Mouse (Mus musculus): Measurements from ENCODE around the gene Olfr133. TPM values are rescaled to one million over a fixed set of nuclear protein-coding genes. Genes with fewer than 3 reads are reported as not detected.
"Not testable (repeated sequence)": the region's sequence is repeated elsewhere in the genome, so short reads cannot be mapped to it uniquely, and the experiment has no call there.

The Olfr133 gene
- not detected in 2 replicates for polyA plus RNA-seq (2014; fragmentation: Nextera tagmentation; extraction: Ambion mirVana)

- no peak for DNase-seq (ENCODE audit: low spot score)
- no peak within 1 kb of the TSS for H3K27ac ChIP-seq (ENCODE audit: low read depth)
- WGBS, result 84% methylated on average over 2 of the region's 2 CpGs
- no peak within 1 kb of the TSS for H3K4me3 ChIP-seq (ENCODE audit: low read depth, low read length)
- H3K9ac ChIP-seq (ENCODE audit: low read length), result no peak within 1 kb of the TSS
- H3K4me2 ChIP-seq (ENCODE audit: low read length), result no peak within 1 kb of the TSS
- H3K4me1 ChIP-seq (replicated peaks; ENCODE audit: control insufficient read depth, insufficient read depth, low read length), result no peaks in the 10 kb centered on the region
- no peaks in the 10 kb centered on the region for H3K9me3 ChIP-seq (ENCODE audit: control insufficient read depth, low read length)
- no peaks in the 10 kb centered on the region for H3K27me3 ChIP-seq (replicated peaks; ENCODE audit: control insufficient read depth, insufficient read depth, low read length)
- no peaks in the 10 kb centered on the region for H3K36me3 ChIP-seq (ENCODE audit: control insufficient read depth, insufficient read depth, low read length)
- no peak for ATAC-seq (replicated peaks; ENCODE audit: low FRiP score, low TSS enrichment, low read depth)
Measured at GRCm38 (mm10) chr17:38144981-38145380, at the start of gene Olfr133. Gene Olfr133 (plus strand): TSS chr17:38145281.

DNA sequence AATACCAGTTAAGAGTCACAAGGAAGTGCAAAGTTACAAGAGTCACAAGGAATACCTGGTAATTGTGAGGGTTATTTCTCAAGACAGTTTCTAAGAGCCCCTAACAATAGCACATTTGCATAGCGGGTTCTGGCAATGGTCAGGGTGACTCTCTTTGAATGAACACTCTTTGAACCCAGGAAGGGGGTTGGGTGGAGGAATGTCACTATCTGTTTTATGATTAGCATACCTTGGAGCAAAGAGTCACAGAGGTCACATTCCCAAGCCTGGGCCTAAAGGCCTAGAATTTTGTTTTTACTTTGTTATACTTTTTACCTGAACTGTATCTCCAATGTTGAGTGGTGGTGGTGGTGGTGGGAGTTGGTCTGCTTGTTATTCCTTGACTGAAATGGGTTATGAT, 20.9 kb upstream of the Olfr133 start:
- ATAC-seq (replicated peaks; ENCODE audit: low FRiP score, low TSS enrichment, low read depth); H3K27me3 ChIP-seq (replicated peaks; ENCODE audit: control insufficient read depth, insufficient read depth, low read length); H3K9me3 ChIP-seq (ENCODE audit: control insufficient read depth, low read length); H3K4me1 ChIP-seq (replicated peaks; ENCODE audit: control insufficient read depth, insufficient read depth, low read length); H3K27ac ChIP-seq (ENCODE audit: low read depth); H3K9ac ChIP-seq (ENCODE audit: low read length); H3K4me2 ChIP-seq (ENCODE audit: low read length); H3K36me3 ChIP-seq (ENCODE audit: control insufficient read depth, insufficient read depth, low read length); DNase-seq (ENCODE audit: low spot score); H3K4me3 ChIP-seq (ENCODE audit: low read depth, low read length): not testable (repeated sequence)
- 67% methylated on average over 1 of the region's 1 CpGs for WGBS

DNA sequence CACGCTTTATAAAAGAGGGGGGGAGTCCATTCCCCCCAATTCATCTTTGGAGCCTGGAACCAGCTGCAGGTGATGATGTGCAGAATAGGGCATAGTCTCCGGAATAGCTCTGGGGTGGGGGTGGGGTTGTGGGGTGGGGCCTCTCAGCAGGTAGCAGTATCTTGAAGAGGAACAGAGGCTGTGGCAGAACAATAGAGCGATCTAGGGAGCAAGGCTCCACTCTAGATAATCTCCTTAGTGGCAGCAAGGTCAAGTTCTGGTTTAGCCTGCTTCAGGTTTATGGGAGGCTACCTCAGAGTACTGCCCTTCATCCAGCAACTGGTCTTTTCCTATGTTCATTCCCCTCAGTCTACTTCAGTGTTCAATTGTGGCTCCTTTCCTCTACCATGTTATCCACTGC, 19.7 kb upstream of the Olfr133 start:
- not testable (repeated sequence) for H3K27ac ChIP-seq (ENCODE audit: low read depth); H3K4me1 ChIP-seq (replicated peaks; ENCODE audit: control insufficient read depth, insufficient read depth, low read length); H3K9ac ChIP-seq (ENCODE audit: low read length); ATAC-seq (replicated peaks; ENCODE audit: low FRiP score, low TSS enrichment, low read depth); H3K36me3 ChIP-seq (ENCODE audit: control insufficient read depth, insufficient read depth, low read length); H3K27me3 ChIP-seq (replicated peaks; ENCODE audit: control insufficient read depth, insufficient read depth, low read length); H3K9me3 ChIP-seq (ENCODE audit: control insufficient read depth, low read length); DNase-seq (ENCODE audit: low spot score); H3K4me3 ChIP-seq (ENCODE audit: low read depth, low read length); H3K4me2 ChIP-seq (ENCODE audit: low read length)
- 69% methylated on average over 3 of the region's 3 CpGs for WGBS

- DNase-seq (ENCODE audit: low spot score) (no peak), ATAC-seq (replicated peaks; ENCODE audit: low FRiP score, low TSS enrichment, low read depth) (no peak)
- no peaks in the 10 kb centered on the region for H3K27me3 ChIP-seq (replicated peaks; ENCODE audit: control insufficient read depth, insufficient read depth, low read length)
- no peak within 1 kb of the TSS for H3K27ac ChIP-seq (ENCODE audit: low read depth)
- no peak within 1 kb of the TSS for H3K4me3 ChIP-seq (ENCODE audit: low read depth, low read length)
- H3K4me2 ChIP-seq (ENCODE audit: low read length), result no peak within 1 kb of the TSS
- H3K36me3 ChIP-seq (ENCODE audit: control insufficient read depth, insufficient read depth, low read length), result no peaks in the 10 kb centered on the region
- no peaks in the 10 kb centered on the region for H3K9me3 ChIP-seq (ENCODE audit: control insufficient read depth, low read length)
- 69% methylated on average over 1 of the region's 1 CpGs for WGBS
- no peak within 1 kb of the TSS for H3K9ac ChIP-seq (ENCODE audit: low read length)
- no peaks in the 10 kb centered on the region for H3K4me1 ChIP-seq (replicated peaks; ENCODE audit: control insufficient read depth, insufficient read depth, low read length)
Measured at GRCm38 (mm10) chr17:38134426-38134825, 10.7 kb upstream of the Olfr133 start, which contains the start of gene Olfr132. Gene Olfr132 (minus strand): TSS chr17:38134526.

- WGBS, result 73% methylated on average over 3 of the region's 3 CpGs
- Histone ChIP-seq H3K27ac (ENCODE audit: low read depth) (no peak within 1 kb of the TSS), H3K4me2 (ENCODE audit: low read length) (no peak within 1 kb of the TSS), H3K4me1 (replicated peaks; ENCODE audit: control insufficient read depth, insufficient read depth, low read length) (no peaks in the 10 kb centered on the region), H3K36me3 (ENCODE audit: control insufficient read depth, insufficient read depth, low read length) (no peaks in the 10 kb centered on the region), H3K4me3 (ENCODE audit: low read depth, low read length) (no peak within 1 kb of the TSS), H3K27me3 (replicated peaks; ENCODE audit: control insufficient read depth, insufficient read depth, low read length) (no peaks in the 10 kb centered on the region), H3K9ac (ENCODE audit: low read length) (no peak within 1 kb of the TSS), H3K9me3 (ENCODE audit: control insufficient read depth, low read length) (no peaks in the 10 kb centered on the region)
- DNase-seq (ENCODE audit: low spot score), result no peak
- ATAC-seq (replicated peaks; ENCODE audit: low FRiP score, low TSS enrichment, low read depth), result no peak
Measured at GRCm38 (mm10) chr17:38171088-38171487, 26.0 kb downstream of the Olfr133 start, which contains the start of gene Olfr134. Gene Olfr134 (plus strand): TSS chr17:38171388.

Other genes starting within 250 kb of the Olfr133 start
- gene Olfr127, start 244.8 kb upstream of the Olfr133 start, polyA plus RNA-seq (2014; fragmentation: Nextera tagmentation; extraction: Ambion mirVana), result not detected in 2 replicates
- gene Olfr128, start 224.7 kb upstream of the Olfr133 start, polyA plus RNA-seq (2014; fragmentation: Nextera tagmentation; extraction: Ambion mirVana), result not detected in 2 replicates
- gene Olfr761, start 192.2 kb upstream of the Olfr133 start, polyA plus RNA-seq (2014; fragmentation: Nextera tagmentation; extraction: Ambion mirVana), result not detected in 2 replicates
- gene Olfr129, start 85.2 kb upstream of the Olfr133 start, polyA plus RNA-seq (2014; fragmentation: Nextera tagmentation; extraction: Ambion mirVana), result not detected in 2 replicates
- not detected in 2 replicates for gene Olfr130, start 81.4 kb upstream of the Olfr133 start, polyA plus RNA-seq (2014; fragmentation: Nextera tagmentation; extraction: Ambion mirVana)
- gene Olfr131, start 56.6 kb upstream of the Olfr133 start, polyA plus RNA-seq (2014; fragmentation: Nextera tagmentation; extraction: Ambion mirVana), result not detected in 2 replicates
- not detected in 2 replicates for gene Olfr132, start 10.8 kb upstream of the Olfr133 start, polyA plus RNA-seq (2014; fragmentation: Nextera tagmentation; extraction: Ambion mirVana)
- gene Olfr134, start 26.1 kb downstream of the Olfr133 start, polyA plus RNA-seq (2014; fragmentation: Nextera tagmentation; extraction: Ambion mirVana), result not detected in 2 replicates
- gene Olfr135, start 59.1 kb downstream of the Olfr133 start, polyA plus RNA-seq (2014; fragmentation: Nextera tagmentation; extraction: Ambion mirVana), result not detected in 2 replicates
- not detected in 2 replicates for gene Olfr138, start 115.8 kb downstream of the Olfr133 start, polyA plus RNA-seq (2014; fragmentation: Nextera tagmentation; extraction: Ambion mirVana)
- not detected in 2 replicates for gene Olfr137, start 162.3 kb downstream of the Olfr133 start, polyA plus RNA-seq (2014; fragmentation: Nextera tagmentation; extraction: Ambion mirVana)
- gene Olfr136, start 184.6 kb downstream of the Olfr133 start, polyA plus RNA-seq (2014; fragmentation: Nextera tagmentation; extraction: Ambion mirVana), result not detected in 2 replicates

All from intestine, embryonic 14.5 days (tissue).